Mouse (Mus musculus) midbrain, embryonic 12.5 days (tissue): ENCODE measurements around the gene Dnaaf1. TPM values are rescaled to one million over a fixed set of nuclear protein-coding genes. Genes with fewer than 3 reads are reported as not detected.

Experiments used
- ATAC-seq: fragments of 200-750 bp; cut with Nextera tagmentation; 2 replicates; pipeline ENCODE4 v1.8.0; 2017; ENCODE audit warnings: low read depth, moderate TSS enrichment, moderate library complexity; ENCODE audit not compliant: low FRiP score
- H3K27ac ChIP-seq: fragments of 300-500 bp; sonication (generic); replicated peaks from 2 replicates; pipeline ENCODE4 v1.5.1; 2016; ENCODE audit warnings: mild to moderate bottlenecking
- H3K27me3 ChIP-seq: fragments of 300-500 bp; sonication (generic); 2 replicates; pipeline ENCODE4 v1.6.1; 2016; ENCODE audit warnings: mild to moderate bottlenecking
- H3K36me3 ChIP-seq: fragments of 300-500 bp; sonication (generic); 2 replicates; pipeline ENCODE4 v1.6.1; 2016
- H3K4me1 ChIP-seq: fragments of 300-500 bp; sonication (generic); 2 replicates; pipeline ENCODE4 v1.6.1; 2016
- H3K4me2 ChIP-seq: fragments of 300-500 bp; sonication (generic); replicated peaks from 2 replicates; pipeline ENCODE4 v1.6.1; 2016; ENCODE audit warnings: mild to moderate bottlenecking, moderate library complexity
- H3K4me3 ChIP-seq: fragments of 300-500 bp; sonication (generic); 2 replicates; pipeline ENCODE4 v1.5.1; 2016; ENCODE audit warnings: mild to moderate bottlenecking
- H3K9ac ChIP-seq: fragments of 300-500 bp; sonication (generic); replicated peaks from 2 replicates; pipeline ENCODE4 v1.6.1; 2016; ENCODE audit warnings: mild to moderate bottlenecking, moderate library complexity
- H3K9me3 ChIP-seq: fragments of 300-500 bp; sonication (generic); 2 replicates; pipeline ENCODE4 v1.6.1; 2016; ENCODE audit warnings: mild to moderate bottlenecking
- WGBS: fragments of 180-500 bp; shearing (Covaris S2); methylation state at CpG from one replicate; pipeline ENCODE4 v1.1.7; 2016; 5-methylcytosine and 5-hydroxymethylcytosine counted together
- polyA plus RNA-seq: library from polyadenylated mRNA; unstranded; fragments of >200 nt; fragmentation: Nextera tagmentation; extraction: Ambion mirVana; gene quantifications from 2 replicates; pipeline ENCODE4 v1.2.1, GENCODE M21; 2016

Gene Dnaaf1
- polyA plus RNA-seq, 1 experiment from 2014 or later = 0.14 TPM

- WGBS = 46% methylated on average over 13 of the region's 13 CpGs
- Histone ChIP-seq H3K4me3 (no peak overlapping the region), H3K4me2 (no peak overlapping the region), H3K9me3 (no peaks in the 10 kb centered on the region), H3K27me3 (peaks cover 39% of the 10 kb centered on the region), H3K4me1 (peaks cover 7% of the 10 kb centered on the region), H3K9ac (no peak overlapping the region), H3K27ac (no peak overlapping the region), H3K36me3 (no peaks in the 10 kb centered on the region)
- ATAC-seq = no peak
Measured at GRCm38 (mm10) chr8:119579096-119579495, 4.1 kb downstream of the Dnaaf1 start.

GRCm38 (mm10) chr8:119580441-119581161, 5.6 kb downstream of the Dnaaf1 start:
- Histone ChIP-seq H3K27me3 (peaks cover 38% of the 10 kb centered on the region), H3K27ac (no peak overlapping the region), H3K4me2 (no peak overlapping the region), H3K9ac (no peak overlapping the region), H3K36me3 (no peaks in the 10 kb centered on the region), H3K4me1 (peaks cover under 1% of the 10 kb centered on the region; the same call in 1 of the 2 replicates), H3K4me3 (no peak overlapping the region), H3K9me3 (no peaks in the 10 kb centered on the region)
- ATAC-seq = no peak
- WGBS = 84% methylated on average over 5 of the region's 5 CpGs

GRCm38 (mm10) chr8:119585901-119586300, 10.9 kb downstream of the Dnaaf1 start:
- Histone ChIP-seq H3K4me2 (peak overlapping the region; percentile 52), H3K4me3 (peak overlapping the region; percentile 28), H3K27ac (no peak overlapping the region), H3K36me3 (no peaks in the 10 kb centered on the region), H3K9ac (peak overlapping the region; percentile 29; the same call in 1 of the 2 replicates), H3K9me3 (no peaks in the 10 kb centered on the region), H3K4me1 (peaks cover 9% of the 10 kb centered on the region), H3K27me3 (peaks cover 8% of the 10 kb centered on the region; the same call in 1 of the 2 replicates)
- no peak for ATAC-seq
- WGBS = 24% methylated on average over 24 of the region's 24 CpGs

- 69% methylated on average over 4 of the region's 4 CpGs for WGBS
- H3K27me3 ChIP-seq = 0 out of 2 replicates have a peak, but pooled peaks cover 5% of the 10 kb centered on the region
Measured at GRCm38 (mm10) chr8:119588321-119588720, 13.3 kb downstream of the Dnaaf1 start.

GRCm38 (mm10) chr8:119588844-119589243, 13.8 kb downstream of the Dnaaf1 start:
- Histone ChIP-seq H3K36me3 (no peaks in the 10 kb centered on the region), H3K27ac (0 out of 2 replicates have a peak overlapping the region, but pooled peaks have one; percentile 20), H3K27me3 (0 out of 2 replicates have a peak, but pooled peaks cover 5% of the 10 kb centered on the region), H3K4me3 (no peak overlapping the region), H3K4me2 (no peak overlapping the region), H3K9me3 (no peaks in the 10 kb centered on the region), H3K4me1 (peaks cover 9% of the 10 kb centered on the region), H3K9ac (no peak overlapping the region)
- ATAC-seq = no peak; the same call in 1 of the 2 replicates
- WGBS = 23% methylated on average over 10 of the region's 10 CpGs

More at GRCm38 (mm10) chr8:119588321-119588720, 13.3 kb downstream of the Dnaaf1 start:
- H3K4me3 ChIP-seq = no peak overlapping the region
- H3K4me2 ChIP-seq = no peak overlapping the region
- H3K9ac ChIP-seq = no peak overlapping the region
- H3K27ac ChIP-seq = no peak overlapping the region
- H3K9me3 ChIP-seq = no peaks in the 10 kb centered on the region
- no peak for ATAC-seq
- H3K4me1 ChIP-seq = peaks cover 9% of the 10 kb centered on the region
- no peaks in the 10 kb centered on the region for H3K36me3 ChIP-seq

GRCm38 (mm10) chr8:119590348-119590747, 15.3 kb downstream of the Dnaaf1 start:
- Histone ChIP-seq H3K36me3 (no peaks in the 10 kb centered on the region), H3K9ac (no peak overlapping the region), H3K4me1 (peaks cover 13% of the 10 kb centered on the region), H3K4me2 (no peak overlapping the region), H3K27me3 (0 out of 2 replicates have a peak, but pooled peaks cover 5% of the 10 kb centered on the region), H3K9me3 (no peaks in the 10 kb centered on the region), H3K27ac (no peak overlapping the region), H3K4me3 (no peak overlapping the region)
- 79% methylated on average over 14 of the region's 14 CpGs for WGBS
- ATAC-seq = no peak

- H3K9ac ChIP-seq = no peak overlapping the region
- no peaks in the 10 kb centered on the region for H3K9me3 ChIP-seq
- H3K4me2 ChIP-seq = no peak overlapping the region
- H3K27ac ChIP-seq = no peak overlapping the region
- no peak for ATAC-seq
- no peaks in the 10 kb centered on the region for H3K27me3 ChIP-seq
- peaks cover 8% of the 10 kb centered on the region; the same call in 1 of the 2 replicates for H3K4me1 ChIP-seq
- WGBS = 86% methylated on average over 7 of the region's 7 CpGs
- H3K36me3 ChIP-seq = peaks cover 4% of the 10 kb centered on the region; the same call in 1 of the 2 replicates
- no peak overlapping the region for H3K4me3 ChIP-seq
Measured at GRCm38 (mm10) chr8:119591456-119591855, 16.4 kb downstream of the Dnaaf1 start.

GRCm38 (mm10) chr8:119603771-119604170, 28.7 kb downstream of the Dnaaf1 start:
- Histone ChIP-seq H3K4me3 (peak overlapping the region; percentile 81; the same call in 1 of the 2 replicates), H3K27me3 (no peaks in the 10 kb centered on the region), H3K4me2 (peak overlapping the region; percentile 93), H3K4me1 (peaks cover 11% of the 10 kb centered on the region), H3K9me3 (peaks cover 2% of the 10 kb centered on the region; the same call in 1 of the 2 replicates), H3K36me3 (peaks cover 42% of the 10 kb centered on the region), H3K27ac (no peak overlapping the region), H3K9ac (peak overlapping the region; percentile 79)
- 93% methylated on average over 4 of the region's 4 CpGs for WGBS
- no peak for ATAC-seq

GRCm38 (mm10) chr8:119604398-119604803, 29.4 kb downstream of the Dnaaf1 start:
- peak overlapping the region; percentile 93 for H3K4me2 ChIP-seq
- H3K9me3 ChIP-seq = peaks cover 6% of the 10 kb centered on the region; the same call in 1 of the 2 replicates
- ATAC-seq = no peak
- no peak overlapping the region for H3K27ac ChIP-seq
- peaks cover 11% of the 10 kb centered on the region for H3K4me1 ChIP-seq
- peaks cover 35% of the 10 kb centered on the region for H3K36me3 ChIP-seq
- H3K9ac ChIP-seq = peak overlapping the region; percentile 79
- H3K4me3 ChIP-seq = peak overlapping the region; percentile 81
- H3K27me3 ChIP-seq = no peaks in the 10 kb centered on the region
- 42% methylated on average over 12 of the region's 12 CpGs for WGBS

- H3K36me3 ChIP-seq = peaks cover 29% of the 10 kb centered on the region
- no peak within 1 kb of the TSS for H3K27ac ChIP-seq
- ATAC-seq = peak; percentile 86
- H3K9me3 ChIP-seq = peaks cover 6% of the 10 kb centered on the region; the same call in 1 of the 2 replicates
- H3K9ac ChIP-seq = peak within 1 kb of the TSS; percentile 79
- peak within 1 kb of the TSS; percentile 81 for H3K4me3 ChIP-seq
- H3K27me3 ChIP-seq = no peaks in the 10 kb centered on the region
- WGBS = under 1% methylated on average over 23 of the region's 23 CpGs
- H3K4me2 ChIP-seq = peak within 1 kb of the TSS; percentile 93
- H3K4me1 ChIP-seq = peaks cover 11% of the 10 kb centered on the region
Measured at GRCm38 (mm10) chr8:119604996-119605395, 30.0 kb downstream of the Dnaaf1 start, which contains the start of gene Taf1c. TSS of gene Taf1c (minus strand) at chr8:119605222.

GRCm38 (mm10) chr8:119606224-119606623, 31.2 kb downstream of the Dnaaf1 start:
- peaks cover 6% of the 10 kb centered on the region; the same call in 1 of the 2 replicates for H3K9me3 ChIP-seq
- H3K4me1 ChIP-seq = peaks cover 11% of the 10 kb centered on the region
- no peak overlapping the region for H3K27ac ChIP-seq
- 78% methylated on average over 2 of the region's 2 CpGs for WGBS
- ATAC-seq = no peak
- peaks cover 17% of the 10 kb centered on the region for H3K36me3 ChIP-seq
- H3K4me3 ChIP-seq = no peak overlapping the region
- no peaks in the 10 kb centered on the region for H3K27me3 ChIP-seq
- H3K4me2 ChIP-seq = no peak overlapping the region
- H3K9ac ChIP-seq = no peak overlapping the region

GRCm38 (mm10) chr8:119612471-119612870, 37.4 kb downstream of the Dnaaf1 start, which contains the start of gene Adad2:
TSS of gene Adad2 (plus strand) at chr8:119612747.
- H3K36me3 ChIP-seq = no peaks in the 10 kb centered on the region
- 85% methylated on average over 26 of the region's 26 CpGs for whole genome bisulfite sequencing
- H3K4me1 ChIP-seq = no peaks in the 10 kb centered on the region
- H3K27me3 ChIP-seq = no peaks in the 10 kb centered on the region
- no peak within 1 kb of the TSS for H3K4me3 ChIP-seq
- no peak for ATAC-seq
- H3K27ac ChIP-seq = no peak within 1 kb of the TSS
- H3K4me2 ChIP-seq = no peak within 1 kb of the TSS
- no peak within 1 kb of the TSS; the same call in 1 of the 2 replicates for H3K9ac ChIP-seq
- peaks cover 6% of the 10 kb centered on the region; the same call in 1 of the 2 replicates for H3K9me3 ChIP-seq
